Mouse (Mus musculus): Measurements from ENCODE around the gene Svop. TPM values are rescaled to one million over a fixed set of nuclear protein-coding genes. Genes with fewer than 3 reads are reported as not detected.

Svop gene
- 100 to 1,000 TPM; 160 to 171 (median 163) TPM for total RNA-seq (2022)

- DNase-seq (ENCODE audit: low spot score in 2 of 2) = peak; percentile 67 to 75
These were observed at the start of gene Svop for GRCm38 (mm10) chr5:114091057-114091807. TSS of gene Svop (minus strand) at chr5:114091570.

DNA sequence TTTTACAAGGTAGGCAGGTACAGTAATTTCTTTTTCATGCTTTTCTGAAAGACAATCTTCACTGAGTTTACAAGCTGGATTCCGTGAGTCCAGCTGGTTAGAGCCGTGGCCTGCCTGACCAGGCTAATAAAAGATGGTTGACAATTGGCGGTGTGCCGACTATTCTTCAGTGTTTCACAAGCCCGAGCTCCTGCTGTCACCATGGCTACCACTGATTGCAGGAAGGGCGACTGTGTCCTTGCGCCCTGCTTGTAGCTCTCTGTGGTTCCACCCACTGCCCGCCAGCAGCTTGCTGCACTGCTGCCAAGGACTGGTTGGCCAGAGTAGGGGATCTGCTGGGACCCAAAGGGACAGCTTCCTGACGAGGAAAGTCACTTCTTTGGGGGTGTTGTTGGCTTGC lies 47.8 kb upstream of the Svop start:
- peak in 1 of 2 experiments; percentile 80 for DNase-seq (ENCODE audit: low spot score in 2 of 2)

GRCm38 (mm10) chr5:114138277-114139164 lies 47.2 kb upstream of the Svop start:
- no peak for DNase-seq (ENCODE audit: low spot score in 2 of 2)

GRCm38 (mm10) chr5:114137481-114138276 lies 46.3 kb upstream of the Svop start:
- DNase-seq (ENCODE audit: low spot score in 2 of 2) = no peak

DNA sequence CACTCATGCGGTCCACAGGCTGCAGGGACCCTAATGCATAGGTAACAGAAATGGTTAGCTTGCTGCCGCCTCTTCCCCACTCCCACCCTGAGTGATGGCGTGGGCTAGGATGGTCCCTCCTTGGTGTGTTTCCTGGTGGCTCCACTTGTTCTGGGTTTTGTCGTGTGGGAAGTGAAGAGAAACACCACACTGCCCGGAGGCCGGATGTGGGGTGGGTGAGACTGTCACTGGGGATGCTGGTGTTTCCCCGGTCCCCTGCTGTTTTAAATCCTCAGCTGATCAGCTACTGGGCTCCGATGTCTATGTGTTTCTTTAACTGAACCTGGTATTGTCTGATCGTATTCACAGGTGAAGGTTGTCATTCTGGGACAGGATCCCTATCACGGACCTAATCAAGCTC lies 44.1 kb upstream of the Svop start:
- no peak for DNase-seq (ENCODE audit: low spot score in 2 of 2)

DNA sequence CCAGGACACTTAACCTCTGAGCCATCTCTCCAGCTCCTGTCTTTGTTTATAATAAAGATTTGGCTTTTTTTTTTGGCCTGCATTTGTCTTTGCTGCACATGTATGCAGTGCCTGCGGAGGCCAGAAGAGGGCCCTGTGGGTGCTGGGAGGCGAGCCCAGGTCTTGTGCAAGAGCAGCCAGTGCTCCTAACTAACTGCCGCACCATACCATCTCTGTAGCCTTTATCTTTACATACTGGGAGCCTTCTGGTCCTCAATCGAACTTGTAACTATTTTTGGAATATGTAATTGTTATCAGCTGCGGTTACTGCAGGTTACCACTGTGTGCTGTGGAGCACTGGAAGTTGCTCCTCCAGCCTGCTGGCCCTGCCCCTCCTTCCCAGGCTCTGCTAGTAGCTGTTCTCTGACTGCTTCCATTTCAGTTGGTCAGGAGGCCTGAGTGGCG lies 42.7 kb upstream of the Svop start:
- DNase-seq (ENCODE audit: low spot score in 2 of 2) = no peak

GRCm38 (mm10) chr5:114132841-114133240 lies 41.5 kb upstream of the Svop start:
- no peak for DNase-seq (ENCODE audit: low spot score in 2 of 2)

- no peak for DNase-seq (ENCODE audit: low spot score in 2 of 2)
These were observed 40.1 kb upstream of the Svop start for GRCm38 (mm10) chr5:114131521-114131840.

GRCm38 (mm10) chr5:114130698-114131520 lies 39.5 kb upstream of the Svop start:
- DNase-seq (ENCODE audit: low spot score in 2 of 2) = peak; percentile 87 to 94

GRCm38 (mm10) chr5:114130211-114130605 lies 38.8 kb upstream of the Svop start, which contains the start of gene Ung:
TSS of gene Ung (plus strand) at chr5:114130386.
- DNase-seq (ENCODE audit: low spot score in 2 of 2) = no peak

DNA sequence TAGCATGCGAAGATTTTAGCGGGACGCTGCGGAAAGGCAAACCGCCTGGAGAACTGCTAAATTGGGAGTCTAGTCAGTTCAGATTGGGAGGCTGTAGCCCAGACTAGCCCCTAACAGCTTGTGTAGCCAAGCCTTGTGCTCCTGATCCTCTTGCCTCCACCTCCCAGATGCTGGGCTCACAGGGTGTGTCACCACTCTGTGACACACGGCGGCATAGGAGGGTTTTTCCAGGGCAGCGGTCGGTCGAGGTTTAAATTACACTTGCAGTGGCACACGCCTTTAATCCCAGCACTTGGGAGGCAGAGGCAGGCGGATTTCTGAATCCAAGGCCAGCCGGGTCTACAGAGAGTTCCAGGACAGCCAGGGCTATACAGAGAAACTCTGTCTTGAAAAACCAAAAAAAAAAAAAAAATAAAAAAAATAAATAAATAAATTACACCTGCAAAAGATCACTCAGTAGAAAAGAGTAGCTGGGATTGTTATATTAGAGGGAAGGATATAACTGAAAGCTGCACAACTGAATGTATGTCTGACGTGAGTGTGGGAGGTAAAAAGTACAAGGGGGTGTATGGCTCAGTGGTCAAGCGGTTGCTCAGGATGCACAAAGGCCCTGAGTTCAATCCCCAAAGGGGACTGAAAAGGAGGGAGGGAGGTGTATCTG lies 38.3 kb upstream of the Svop start:
- DNase-seq (ENCODE audit: low spot score in 2 of 2) = no peak

DNA sequence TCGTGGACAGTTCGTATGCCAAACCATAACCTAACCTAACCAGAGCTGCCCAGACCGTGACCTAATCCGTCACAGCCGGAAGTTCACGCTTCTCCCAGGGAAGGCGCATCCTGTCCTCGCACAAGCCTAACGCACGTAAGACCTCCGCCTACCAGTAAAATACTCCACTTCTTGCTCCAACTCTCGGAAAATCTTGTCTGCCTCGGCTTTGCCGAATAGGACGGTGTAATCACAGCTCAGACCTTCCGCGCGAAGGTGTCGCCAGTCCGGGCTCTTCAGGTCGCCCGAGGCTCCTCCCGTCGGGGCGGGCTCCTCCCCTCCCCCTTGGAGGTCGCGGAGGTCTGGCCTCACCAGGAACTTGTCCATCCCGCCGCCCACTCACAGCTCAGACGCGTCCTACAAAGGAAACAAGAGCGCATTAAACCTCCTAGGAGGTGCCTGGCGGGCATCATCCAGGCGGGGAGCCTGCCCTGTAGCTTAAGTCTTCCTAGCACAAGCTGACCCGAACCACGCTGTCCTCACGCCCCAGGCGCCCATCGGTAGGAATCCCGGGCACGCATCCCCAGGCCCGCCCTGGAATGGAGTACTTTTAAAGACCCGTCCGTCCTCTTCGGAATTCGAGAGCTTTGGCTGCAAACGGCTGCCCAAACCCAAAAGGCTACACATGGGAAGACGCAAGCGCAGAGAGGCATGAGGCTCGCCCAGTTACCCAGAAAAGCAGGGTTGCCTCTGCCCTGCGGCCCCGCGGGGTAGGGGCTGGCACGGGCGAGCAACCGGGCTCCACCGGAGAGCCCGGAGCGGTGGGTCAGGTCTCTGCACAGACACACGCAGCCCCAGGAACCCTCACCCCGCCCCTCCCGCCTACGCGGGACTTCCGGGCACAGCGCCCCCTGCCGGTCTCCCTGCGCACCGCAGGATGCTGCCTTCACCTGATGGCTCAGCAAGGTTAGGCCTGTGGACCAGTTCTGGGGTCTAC lies 36.3 kb upstream of the Svop start, which contains the start of gene Alkbh2:
Gene Alkbh2, minus strand, starts transcription at position 845 of the 976 bp plus-strand sequence.
- peak; percentile 48 to 67 for DNase-seq (ENCODE audit: low spot score in 2 of 2)

- DNase-seq (ENCODE audit: low spot score in 2 of 2) = no peak
These were observed 35.3 kb upstream of the Svop start for GRCm38 (mm10) chr5:114126499-114127244.

- no peak for DNase-seq (ENCODE audit: low spot score in 2 of 2)
These were observed 34.6 kb upstream of the Svop start for GRCm38 (mm10) chr5:114126008-114126407.

GRCm38 (mm10) chr5:114119806-114120205 lies 28.4 kb upstream of the Svop start:
- DNase-seq (ENCODE audit: low spot score in 2 of 2) = no peak

GRCm38 (mm10) chr5:114116586-114116985 lies 25.2 kb upstream of the Svop start:
- DNase-seq (ENCODE audit: low spot score in 2 of 2) = no peak

- no peak for DNase-seq (ENCODE audit: low spot score in 2 of 2)
These were observed 23.7 kb upstream of the Svop start for GRCm38 (mm10) chr5:114115030-114115429.

DNA sequence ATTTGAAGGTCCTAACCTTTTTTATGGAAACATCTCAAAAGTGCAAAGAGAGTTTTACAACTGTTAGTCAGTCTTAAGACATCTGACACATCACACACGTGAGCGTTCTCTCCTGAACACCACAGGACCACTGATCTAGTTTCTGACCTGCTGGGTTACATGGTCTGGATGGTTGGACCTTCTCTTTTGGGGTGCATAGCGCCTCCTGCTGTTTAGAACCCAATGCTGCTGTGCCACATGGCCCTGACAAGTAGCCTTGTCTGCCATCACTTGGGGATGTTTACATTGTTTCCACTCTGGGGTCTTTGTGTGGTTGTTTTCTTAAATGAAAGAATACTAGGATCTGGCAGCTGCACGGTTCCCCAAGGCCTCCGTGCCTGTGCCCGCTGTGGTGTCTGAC lies 22.0 kb upstream of the Svop start:
- DNase-seq (ENCODE audit: low spot score in 2 of 2) = no peak

Data from left cerebral cortex, adult 8-10 months (tissue).